Mouse (Mus musculus): ENCODE measurements around the gene Siglecg.

- TF ChIP-seq CTCF (IDR thresholded peaks at IDR 0.05) (no peak), EP300 (IDR thresholded peaks at IDR 0.05; ENCODE audit: insufficient read depth, low read depth, low read length) (no peak), POLR2A (IDR thresholded peaks at IDR 0.05; ENCODE audit: insufficient read depth, low read depth, low read length) (no peak)
Measured at GRCm38 (mm10) chr7:43361442-43361841, 46.6 kb upstream of the Siglecg start.

Measured in heart, adult 2 months (tissue).